Mouse (Mus musculus) liver, postnatal 0 days (tissue): Measurements from ENCODE around the gene Igfbp5.

Source experiments
- CTCF ChIP-seq: sonication (generic); IDR thresholded peaks from 2 replicates; pipeline ENCODE4 v1.5.1; 2016; ENCODE audit warnings: antibody characterized with exemption, low read depth
- EP300 ChIP-seq: IDR thresholded peaks from 2 replicates; pipeline ENCODE4 v1.6.1; 2016; ENCODE audit warnings: antibody characterized with exemption, low read depth, mild to moderate bottlenecking

GRCm38 (mm10) chr1:72824707-72825101 lies 50.0 kb downstream of the Igfbp5 start:
- TF ChIP-seq CTCF (no peak), EP300 (no peak)
